Mouse (Mus musculus) kidney, postnatal 25 days (tissue): Measurements from ENCODE around the gene Lypd6b.

Experiments used
- DNase-seq, 2 experiments: peaks; one replicate each; pipeline ENCODE4 v3.0.0; 2021; ENCODE audit warnings: mixed read lengths in 2 of 2

Lypd6b gene

GRCm38 (mm10) chr2:49871012-49871411, 83.5 kb downstream of the Lypd6b start:
- no peak for DNase-seq

GRCm38 (mm10) chr2:49880507-49880906, 93.0 kb downstream of the Lypd6b start:
- no peak for DNase-seq

- no peak for DNase-seq
These were observed 93.5 kb downstream of the Lypd6b start for GRCm38 (mm10) chr2:49881002-49881401.

- DNase-seq, result no peak
These were observed 95.0 kb downstream of the Lypd6b start for GRCm38 (mm10) chr2:49882461-49882860.

GRCm38 (mm10) chr2:49883990-49884389, 96.5 kb downstream of the Lypd6b start:
- no peak for DNase-seq

- no peak for DNase-seq
These were observed 98.7 kb downstream of the Lypd6b start for GRCm38 (mm10) chr2:49886209-49886608.

- DNase-seq, result no peak
These were observed 100.9 kb downstream of the Lypd6b start for GRCm38 (mm10) chr2:49888346-49888745.

GRCm38 (mm10) chr2:49890727-49891126, 103.2 kb downstream of the Lypd6b start:
- no peak for DNase-seq

- DNase-seq, result no peak
These were observed 122.4 kb downstream of the Lypd6b start for GRCm38 (mm10) chr2:49909838-49910407.

GRCm38 (mm10) chr2:49911296-49912034, 124.0 kb downstream of the Lypd6b start:
- DNase-seq, result no peak

- DNase-seq, result no peak
These were observed 124.9 kb downstream of the Lypd6b start for GRCm38 (mm10) chr2:49912261-49912895.

GRCm38 (mm10) chr2:49917489-49917888, 130.0 kb downstream of the Lypd6b start:
- no peak for DNase-seq

GRCm38 (mm10) chr2:49918132-49918531, 130.6 kb downstream of the Lypd6b start:
- no peak for DNase-seq

- no peak for DNase-seq
These were observed 131.2 kb downstream of the Lypd6b start for GRCm38 (mm10) chr2:49918692-49919091.

GRCm38 (mm10) chr2:49921948-49922347, 134.5 kb downstream of the Lypd6b start:
- no peak for DNase-seq

GRCm38 (mm10) chr2:49922810-49923209, 135.3 kb downstream of the Lypd6b start:
- DNase-seq, result no peak

GRCm38 (mm10) chr2:49926186-49926585, 138.7 kb downstream of the Lypd6b start:
- no peak for DNase-seq

- DNase-seq, result no peak
These were observed 139.9 kb downstream of the Lypd6b start for GRCm38 (mm10) chr2:49927362-49927761.

GRCm38 (mm10) chr2:49929931-49930330, 142.4 kb downstream of the Lypd6b start:
- no peak for DNase-seq

GRCm38 (mm10) chr2:49937621-49938020, 150.1 kb downstream of the Lypd6b start:
- no peak for DNase-seq

- no peak for DNase-seq
These were observed 150.8 kb downstream of the Lypd6b start for GRCm38 (mm10) chr2:49938246-49938645.

GRCm38 (mm10) chr2:49940372-49940771, 152.9 kb downstream of the Lypd6b start:
- DNase-seq, result no peak

GRCm38 (mm10) chr2:49942100-49942499, 154.6 kb downstream of the Lypd6b start:
- DNase-seq, result no peak

- DNase-seq, result no peak
These were observed 164.2 kb downstream of the Lypd6b start for GRCm38 (mm10) chr2:49951681-49952080.
